Mouse (Mus musculus): ENCODE results near the gene Ddah2. TPM values are rescaled to one million over a fixed set of nuclear protein-coding genes. Genes with fewer than 3 reads are reported as not detected.
"Not testable (repeated sequence)": the region's sequence is repeated elsewhere in the genome, so short reads cannot be mapped to it uniquely, and the experiment has no call there.

Ddah2 gene
- polyA plus RNA-seq, 1 experiment from 2014 or later, result 582 TPM

DNA sequence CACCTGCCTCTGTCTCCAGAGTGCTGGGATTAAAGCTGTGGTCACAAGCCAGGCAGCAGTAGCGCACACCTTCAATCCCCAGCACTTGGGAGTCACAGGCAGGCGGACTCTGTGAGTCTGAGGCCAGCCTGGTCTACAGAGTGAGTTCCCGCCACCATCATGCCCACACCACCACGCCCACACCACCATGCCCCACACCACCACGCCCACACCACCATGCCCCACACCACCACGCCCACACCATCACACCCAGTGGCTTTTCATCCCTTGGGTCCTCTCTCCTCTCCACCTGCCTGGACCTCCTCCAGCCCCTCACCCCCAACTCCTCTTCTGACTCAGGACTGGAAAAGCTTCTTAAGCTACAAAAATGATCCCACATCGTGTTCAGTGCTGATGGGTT, 27.0 kb upstream of the Ddah2 start:
- no peak for ATAC-seq (ENCODE audit: insufficient number of reproducible peaks, low FRiP score, low TSS enrichment, low read depth)
- H3K4me3 ChIP-seq (ENCODE audit: low read depth, low read length), result no peak overlapping the region
- H3K9me3 ChIP-seq (ENCODE audit: control insufficient read depth, low read length), result no peaks in the 10 kb centered on the region
- no peak overlapping the region for H3K9ac ChIP-seq (ENCODE audit: low read length)
- H3K36me3 ChIP-seq (ENCODE audit: control insufficient read depth, insufficient read depth, low read length), result no peaks in the 10 kb centered on the region
- H3K27me3 ChIP-seq (ENCODE audit: control insufficient read depth, insufficient read depth, low read length), result no peaks in the 10 kb centered on the region
- H3K4me2 ChIP-seq (ENCODE audit: low read depth, severe bottlenecking), result no peak overlapping the region
- 86% methylated on average over 7 of the region's 7 CpGs for WGBS
- H3K27ac ChIP-seq (replicated peaks; ENCODE audit: low read depth, low read length), result no peak overlapping the region
- peaks cover 8% of the 10 kb centered on the region for H3K4me1 ChIP-seq (ENCODE audit: control insufficient read depth, insufficient read depth, low read length)
- no peak for DNase-seq (ENCODE audit: low spot score)

- no peaks in the 10 kb centered on the region for H3K27me3 ChIP-seq (ENCODE audit: control insufficient read depth, insufficient read depth, low read length)
- ATAC-seq (ENCODE audit: insufficient number of reproducible peaks, low FRiP score, low TSS enrichment, low read depth) (no peak), DNase-seq (ENCODE audit: low spot score) (no peak)
- H3K27ac ChIP-seq (replicated peaks; ENCODE audit: low read depth, low read length), result no peak overlapping the region
- H3K4me1 ChIP-seq (ENCODE audit: control insufficient read depth, insufficient read depth, low read length), result peaks cover 5% of the 10 kb centered on the region
- 73% methylated on average over 8 of the region's 8 CpGs for WGBS
- no peak overlapping the region for H3K4me3 ChIP-seq (ENCODE audit: low read depth, low read length)
- H3K36me3 ChIP-seq (ENCODE audit: control insufficient read depth, insufficient read depth, low read length), result no peaks in the 10 kb centered on the region
- H3K9me3 ChIP-seq (ENCODE audit: control insufficient read depth, low read length), result no peaks in the 10 kb centered on the region
- no peak overlapping the region; the same call in 1 of the 2 replicates for H3K4me2 ChIP-seq (ENCODE audit: low read depth, severe bottlenecking)
- H3K9ac ChIP-seq (ENCODE audit: low read length), result no peak overlapping the region
Measured at GRCm38 (mm10) chr17:35032323-35032870, 26.4 kb upstream of the Ddah2 start.

- H3K4me3 ChIP-seq (ENCODE audit: low read depth, low read length); DNase-seq (ENCODE audit: low spot score); H3K36me3 ChIP-seq (ENCODE audit: control insufficient read depth, insufficient read depth, low read length); H3K27me3 ChIP-seq (ENCODE audit: control insufficient read depth, insufficient read depth, low read length); H3K4me2 ChIP-seq (ENCODE audit: low read depth, severe bottlenecking); H3K27ac ChIP-seq (replicated peaks; ENCODE audit: low read depth, low read length); H3K9ac ChIP-seq (ENCODE audit: low read length); H3K4me1 ChIP-seq (ENCODE audit: control insufficient read depth, insufficient read depth, low read length); ATAC-seq (ENCODE audit: insufficient number of reproducible peaks, low FRiP score, low TSS enrichment, low read depth); H3K9me3 ChIP-seq (ENCODE audit: control insufficient read depth, low read length): not testable (repeated sequence)
- WGBS, result 76% methylated on average over 1 of the region's 1 CpGs
Measured at GRCm38 (mm10) chr17:35033703-35034102, 25.1 kb upstream of the Ddah2 start.

DNA sequence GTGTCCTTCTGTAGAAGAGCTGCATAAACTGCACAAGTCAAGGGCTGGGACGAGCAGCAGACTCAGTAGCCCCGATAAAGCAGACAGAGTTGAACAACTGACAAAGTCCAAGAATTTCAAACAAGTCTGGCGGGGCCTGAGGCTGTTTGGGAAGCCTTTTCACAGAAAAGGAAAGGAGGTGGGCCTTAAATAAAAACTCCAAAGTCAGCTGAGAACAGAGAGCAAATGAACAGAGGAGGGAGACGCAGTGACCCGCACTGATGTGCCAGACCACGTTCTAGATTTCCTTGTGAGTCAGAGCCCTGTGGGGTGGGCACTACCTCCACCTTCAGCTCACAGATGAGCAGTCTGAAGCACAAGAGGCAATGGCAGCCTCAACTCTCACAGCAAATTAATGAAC, 23.9 kb upstream of the Ddah2 start:
- ATAC-seq (ENCODE audit: insufficient number of reproducible peaks, low FRiP score, low TSS enrichment, low read depth) (no peak), DNase-seq (ENCODE audit: low spot score) (no peak)
- Histone ChIP-seq H3K4me3 (ENCODE audit: low read depth, low read length) (no peak overlapping the region), H3K27ac (replicated peaks; ENCODE audit: low read depth, low read length) (no peak overlapping the region), H3K27me3 (ENCODE audit: control insufficient read depth, insufficient read depth, low read length) (no peaks in the 10 kb centered on the region), H3K36me3 (ENCODE audit: control insufficient read depth, insufficient read depth, low read length) (no peaks in the 10 kb centered on the region), H3K4me2 (ENCODE audit: low read depth, severe bottlenecking) (no peak overlapping the region), H3K9me3 (ENCODE audit: control insufficient read depth, low read length) (no peaks in the 10 kb centered on the region), H3K9ac (ENCODE audit: low read length) (no peak overlapping the region), H3K4me1 (ENCODE audit: control insufficient read depth, insufficient read depth, low read length) (no peaks in the 10 kb centered on the region; the same call in 1 of the 2 replicates)
- 77% methylated on average over 6 of the region's 6 CpGs for WGBS

DNA sequence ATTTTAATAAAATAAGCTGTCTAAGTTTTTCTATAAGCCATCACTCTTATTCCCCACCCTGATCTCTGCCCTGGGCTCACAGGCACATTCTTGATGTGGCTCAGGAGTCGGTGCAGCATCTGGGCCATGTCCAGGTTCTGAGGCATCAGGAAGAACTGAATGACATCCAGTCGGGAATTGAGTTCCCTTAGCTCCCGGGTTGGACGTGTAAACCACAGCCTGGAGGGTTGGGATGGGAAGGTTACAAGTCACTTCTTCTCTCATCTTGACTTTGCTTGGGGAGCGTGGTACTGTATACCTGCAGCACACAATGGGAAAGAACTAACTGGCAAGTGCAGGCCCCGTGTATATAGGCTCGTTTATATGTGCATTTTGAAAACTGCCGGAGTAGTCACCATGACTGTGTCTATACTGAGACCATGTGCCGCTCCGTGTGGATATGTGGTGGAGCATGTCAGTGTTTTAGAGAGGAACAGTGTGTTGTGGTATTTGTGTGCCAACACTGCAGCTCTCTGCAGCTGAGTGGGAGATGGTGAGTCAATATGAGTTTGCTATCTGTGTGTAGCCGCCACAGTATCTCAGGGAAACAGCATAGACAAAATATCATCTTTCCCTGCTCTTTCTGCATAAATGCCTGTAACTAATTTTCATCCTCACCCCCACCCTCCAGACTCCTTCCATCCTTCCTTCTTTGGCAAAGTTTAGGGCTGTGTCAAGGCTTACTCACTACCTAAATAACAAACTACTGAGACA, 19.5 kb upstream of the Ddah2 start:
- no peak overlapping the region for H3K4me2 ChIP-seq (ENCODE audit: low read depth, severe bottlenecking)
- no peaks in the 10 kb centered on the region for H3K27me3 ChIP-seq (ENCODE audit: control insufficient read depth, insufficient read depth, low read length)
- H3K9me3 ChIP-seq (ENCODE audit: control insufficient read depth, low read length), result no peaks in the 10 kb centered on the region
- H3K9ac ChIP-seq (ENCODE audit: low read length), result no peak overlapping the region
- H3K4me1 ChIP-seq (ENCODE audit: control insufficient read depth, insufficient read depth, low read length), result no peaks in the 10 kb centered on the region
- 83% methylated on average over 11 of the region's 11 CpGs for WGBS
- no peaks in the 10 kb centered on the region for H3K36me3 ChIP-seq (ENCODE audit: control insufficient read depth, insufficient read depth, low read length)
- no peak for ATAC-seq (ENCODE audit: insufficient number of reproducible peaks, low FRiP score, low TSS enrichment, low read depth)
- no peak overlapping the region for H3K27ac ChIP-seq (replicated peaks; ENCODE audit: low read depth, low read length)
- no peak overlapping the region for H3K4me3 ChIP-seq (ENCODE audit: low read depth, low read length)
- no peak for DNase-seq (ENCODE audit: low spot score)

DNA sequence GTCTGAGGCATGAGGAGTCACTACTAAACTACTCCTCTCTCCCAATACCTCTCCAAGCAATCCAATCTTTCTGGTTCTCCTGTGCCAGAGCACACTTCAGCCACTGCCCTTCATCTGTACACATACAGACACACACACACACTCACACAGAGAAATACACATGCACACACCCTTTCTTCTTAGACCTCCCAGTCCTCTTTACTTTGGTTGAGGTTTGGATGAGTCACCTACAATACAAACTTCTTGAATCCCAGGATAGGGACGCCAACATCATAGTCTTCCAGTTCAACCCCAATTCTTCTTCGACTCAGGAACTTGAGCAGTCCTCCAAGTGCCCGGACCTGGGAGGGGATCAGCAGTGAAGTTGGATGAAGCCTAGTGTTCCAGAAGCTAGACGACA, 15.0 kb upstream of the Ddah2 start:
- Histone ChIP-seq H3K27me3 (ENCODE audit: control insufficient read depth, insufficient read depth, low read length) (no peaks in the 10 kb centered on the region), H3K4me3 (ENCODE audit: low read depth, low read length) (no peak overlapping the region), H3K4me1 (ENCODE audit: control insufficient read depth, insufficient read depth, low read length) (peaks cover 11% of the 10 kb centered on the region), H3K4me2 (ENCODE audit: low read depth, severe bottlenecking) (no peak overlapping the region), H3K9me3 (ENCODE audit: control insufficient read depth, low read length) (no peaks in the 10 kb centered on the region), H3K9ac (ENCODE audit: low read length) (no peak overlapping the region), H3K27ac (replicated peaks; ENCODE audit: low read depth, low read length) (no peak overlapping the region), H3K36me3 (ENCODE audit: control insufficient read depth, insufficient read depth, low read length) (no peaks in the 10 kb centered on the region)
- WGBS, result 90% methylated on average over 4 of the region's 4 CpGs
- ATAC-seq (ENCODE audit: insufficient number of reproducible peaks, low FRiP score, low TSS enrichment, low read depth), result no peak
- DNase-seq (ENCODE audit: low spot score), result no peak

- DNase-seq (ENCODE audit: low spot score), result no peak
- 79% methylated on average over 7 of the region's 7 CpGs for whole genome bisulfite sequencing
- no peaks in the 10 kb centered on the region for H3K36me3 ChIP-seq (ENCODE audit: control insufficient read depth, insufficient read depth, low read length)
- peaks cover 20% of the 10 kb centered on the region for H3K4me1 ChIP-seq (ENCODE audit: control insufficient read depth, insufficient read depth, low read length)
- no peaks in the 10 kb centered on the region for H3K9me3 ChIP-seq (ENCODE audit: control insufficient read depth, low read length)
- H3K4me2 ChIP-seq (ENCODE audit: low read depth, severe bottlenecking), result peak overlapping the region; percentile 99
- H3K4me3 ChIP-seq (ENCODE audit: low read depth, low read length), result peak overlapping the region; percentile 54
- H3K27ac ChIP-seq (replicated peaks; ENCODE audit: low read depth, low read length), result no peak overlapping the region
- H3K9ac ChIP-seq (ENCODE audit: low read length), result peak overlapping the region; percentile 12
- no peaks in the 10 kb centered on the region for H3K27me3 ChIP-seq (ENCODE audit: control insufficient read depth, insufficient read depth, low read length)
- ATAC-seq (ENCODE audit: insufficient number of reproducible peaks, low FRiP score, low TSS enrichment, low read depth), result no peak
Measured at GRCm38 (mm10) chr17:35044904-35045806, 13.7 kb upstream of the Ddah2 start.
